Mouse (Mus musculus) 3T3-L1 (cell line): ENCODE results near the gene Sept9.

ENCODE experiments used
- DNase-seq: peaks from one replicate; pipeline ENCODE4 v3.0.0-alpha.2; 2015; ENCODE audit warnings: low read depth, low spot score

Gene Sept9

GRCm38 (mm10) chr11:117287792-117288191 lies 88.3 kb downstream of the Sept9 start:
- DNase-seq = no peak

GRCm38 (mm10) chr11:117288765-117289164 lies 89.3 kb downstream of the Sept9 start:
- no peak for DNase-seq

GRCm38 (mm10) chr11:117291271-117292059 lies 92.0 kb downstream of the Sept9 start:
- DNase-seq = no peak

GRCm38 (mm10) chr11:117292446-117292845 lies 93.0 kb downstream of the Sept9 start:
- DNase-seq = peak; percentile 45

GRCm38 (mm10) chr11:117295266-117295665 lies 95.8 kb downstream of the Sept9 start:
- DNase-seq = no peak

- no peak for DNase-seq
These were observed 96.6 kb downstream of the Sept9 start for GRCm38 (mm10) chr11:117296116-117296499.

- DNase-seq = no peak
These were observed 97.2 kb downstream of the Sept9 start for GRCm38 (mm10) chr11:117296500-117297189.

- DNase-seq = no peak
These were observed 97.8 kb downstream of the Sept9 start for GRCm38 (mm10) chr11:117297190-117297829.

GRCm38 (mm10) chr11:117299741-117300140 lies 100.3 kb downstream of the Sept9 start:
- no peak for DNase-seq

GRCm38 (mm10) chr11:117300809-117301208 lies 101.3 kb downstream of the Sept9 start:
- DNase-seq = peak; percentile 43

GRCm38 (mm10) chr11:117301716-117302115 lies 102.3 kb downstream of the Sept9 start:
- DNase-seq = peak; percentile 27

- DNase-seq = no peak
These were observed 102.9 kb downstream of the Sept9 start for GRCm38 (mm10) chr11:117302371-117302770.

- peak; percentile 63 for DNase-seq
These were observed 106.2 kb downstream of the Sept9 start for GRCm38 (mm10) chr11:117305509-117306188.

GRCm38 (mm10) chr11:117306311-117307088 lies 107.0 kb downstream of the Sept9 start:
- DNase-seq = no peak

- DNase-seq = peak; percentile 82
These were observed 108.7 kb downstream of the Sept9 start for GRCm38 (mm10) chr11:117307895-117308786.

GRCm38 (mm10) chr11:117309108-117309917 lies 109.9 kb downstream of the Sept9 start:
- DNase-seq = no peak

GRCm38 (mm10) chr11:117309918-117310287 lies 110.4 kb downstream of the Sept9 start:
- DNase-seq = no peak

GRCm38 (mm10) chr11:117310341-117311107 lies 111.1 kb downstream of the Sept9 start:
- peak; percentile 37 for DNase-seq
